8 mouse cellular contexts compared by ENCODE assay signal in the genomic region with DNA sequence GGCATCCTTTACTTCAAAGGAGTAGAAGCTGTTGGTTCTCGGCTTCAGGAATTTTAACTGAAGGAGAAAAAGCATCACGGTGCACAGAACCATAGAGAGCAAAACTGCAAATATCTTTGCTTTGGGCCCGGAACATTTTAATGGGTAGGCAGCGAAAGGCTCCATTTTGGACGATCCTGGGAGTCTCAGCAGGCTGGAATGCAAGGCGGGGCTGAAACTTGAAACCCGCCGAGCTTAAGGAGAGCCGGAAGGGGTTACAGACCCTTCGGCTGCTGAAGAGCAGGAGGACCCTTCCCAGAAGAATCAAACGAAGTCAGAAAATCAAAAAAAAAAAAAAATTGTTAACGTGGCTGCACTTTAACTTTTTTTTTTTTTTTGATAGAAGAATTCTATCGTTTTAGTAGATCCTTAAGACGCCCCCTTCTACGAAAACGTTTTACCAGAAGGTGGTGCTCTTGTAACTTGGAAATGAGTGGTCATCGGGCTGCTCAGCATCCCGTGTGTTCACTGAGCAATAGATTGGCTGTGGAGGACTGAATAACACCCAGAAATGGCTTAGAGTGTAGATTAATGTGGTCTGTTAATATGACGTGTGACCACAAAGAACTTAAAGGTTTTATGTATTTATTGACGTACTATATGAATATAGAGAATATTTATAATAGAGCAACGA. TPM values are rescaled to one million over a fixed set of nuclear protein-coding genes. Genes with fewer than 3 reads are reported as not detected.
DNase-seq lines count a peak whose midpoint lies in the region; ATAC-seq and TF ChIP-seq lines count a peak whose summit lies in the region.

TSS of gene Gpx8 (minus strand) at position 200 of the 673 bp plus-strand sequence.

- H3K4me1 ChIP-seq in cortical plate, adult 2 months (ENCODE audit: control insufficient read depth, insufficient read depth, low read length): no peaks in the 10 kb centered on the region
- peaks cover 8% of the 10 kb centered on the region; the same call in 1 of the 2 replicates for H3K4me1 ChIP-seq in intestine, embryonic 14.5 days (replicated peaks; ENCODE audit: control insufficient read depth, insufficient read depth, low read length)
- peaks cover 6% of the 10 kb centered on the region for H3K4me1 ChIP-seq in limb, embryonic 10.5 days
- peaks cover 12% of the 10 kb centered on the region for H3K4me1 ChIP-seq in midbrain, embryonic 10.5 days

- ATAC-seq in cerebellum, adult (ENCODE audit: insufficient number of reproducible peaks, low FRiP score, low TSS enrichment): 0 out of 2 replicates have a peak, but pooled peaks have one; percentile 50
- peak; percentile 89 for ATAC-seq in intestine, embryonic 14.5 days (replicated peaks; ENCODE audit: low FRiP score, low TSS enrichment, low read depth)

- no peaks in the 10 kb centered on the region for H3K27me3 ChIP-seq in intestine, embryonic 14.5 days (replicated peaks; ENCODE audit: control insufficient read depth, insufficient read depth, low read length)
- no peaks in the 10 kb centered on the region for H3K27me3 ChIP-seq in limb, embryonic 10.5 days (ENCODE audit: low read depth, poor library complexity, severe bottlenecking)
- no peaks in the 10 kb centered on the region for H3K27me3 ChIP-seq in midbrain, embryonic 10.5 days (ENCODE audit: low read depth, poor library complexity, severe bottlenecking)

- H3K36me3 ChIP-seq in intestine, embryonic 14.5 days (ENCODE audit: control insufficient read depth, insufficient read depth, low read length): peaks cover 18% of the 10 kb centered on the region
- peaks cover 32% of the 10 kb centered on the region for H3K36me3 ChIP-seq in limb, embryonic 10.5 days
- peaks cover 31% of the 10 kb centered on the region for H3K36me3 ChIP-seq in midbrain, embryonic 10.5 days

- H3K4me2 ChIP-seq in intestine, embryonic 14.5 days (ENCODE audit: low read length): peak within 1 kb of the TSS; percentile 51

- no peak within 1 kb of the TSS for H3K27ac ChIP-seq in cortical plate, adult 2 months (ENCODE audit: insufficient read depth, low read length)
- peak within 1 kb of the TSS; percentile 81 for H3K27ac ChIP-seq in intestine, embryonic 14.5 days (ENCODE audit: low read depth)
- H3K27ac ChIP-seq in limb, embryonic 10.5 days: peak within 1 kb of the TSS; percentile 89
- H3K27ac ChIP-seq in midbrain, embryonic 10.5 days (replicated peaks): peak within 1 kb of the TSS; percentile 86

- no peaks in the 10 kb centered on the region for H3K9me3 ChIP-seq in intestine, embryonic 14.5 days (ENCODE audit: control insufficient read depth, low read length)
- H3K9me3 ChIP-seq in limb, embryonic 10.5 days (replicated peaks): no peaks in the 10 kb centered on the region
- no peaks in the 10 kb centered on the region for H3K9me3 ChIP-seq in midbrain, embryonic 10.5 days (replicated peaks)

- 3% methylated on average over 21 of the region's 21 CpGs for WGBS in intestine, embryonic 14.5 days
- WGBS in limb, embryonic 10.5 days: 7% methylated on average over 21 of the region's 21 CpGs
- WGBS in midbrain, embryonic 10.5 days: 6% methylated on average over 21 of the region's 21 CpGs

- no peak for TF ChIP-seq POLR2A in cortical plate, adult 2 months (IDR thresholded peaks at IDR 0.05; ENCODE audit: extremely low read depth, insufficient read depth, low read length)

- no peak for DNase-seq in cerebellum, adult 11-12 months
- DNase-seq in gastrocnemius, postnatal 4 days (ENCODE audit: low spot score in 2 of 2): peak in 1 of 2 experiments; percentile 70
- peak; percentile 82 for DNase-seq in intestine, embryonic 14.5 days (ENCODE audit: low spot score)
- peak; percentile 79 for DNase-seq in limb, embryonic 10.5 days (ENCODE audit: low spot score)
- peak; percentile 80 for DNase-seq in midbrain, embryonic 10.5 days (ENCODE audit: low spot score)
- peak; percentile 42 for DNase-seq in skeletal muscle tissue, adult 2 months (ENCODE audit: low read depth, low spot score)

- H3K9ac ChIP-seq in intestine, embryonic 14.5 days (ENCODE audit: low read length): peak within 1 kb of the TSS; percentile 78

- peak within 1 kb of the TSS; percentile 27 for H3K4me3 ChIP-seq in cortical plate, adult 2 months (ENCODE audit: insufficient read depth, low read length)
- H3K4me3 ChIP-seq in intestine, embryonic 14.5 days (ENCODE audit: low read depth, low read length): peak within 1 kb of the TSS; percentile 61
- peak within 1 kb of the TSS; percentile 62 for H3K4me3 ChIP-seq in limb, embryonic 10.5 days
- H3K4me3 ChIP-seq in midbrain, embryonic 10.5 days: peak within 1 kb of the TSS; percentile 64

- TF ChIP-seq CTCF in cortical plate, adult 2 months (IDR thresholded peaks at IDR 0.05; ENCODE audit: extremely low read depth, insufficient read depth, low read length): peak; percentile 50

RNA-seq across cellular contexts. Expression of gene Gpx8, which starts in this region (rescaled TPM):
- 10.4 and 10.7 TPM in 2 replicates for polyA plus RNA-seq in cortical plate, adult 2 months (2012; rRNA removed)
- total RNA-seq in gastrocnemius, postnatal 4 days (2021): 10 to 100 TPM; 54.8 to 60.8 TPM
- polyA plus RNA-seq in intestine, embryonic 14.5 days (2014; fragmentation: Nextera tagmentation; extraction: Ambion mirVana): 127 and 142 TPM in 2 replicates
- 87.5 and 98.7 TPM in 2 replicates for polyA plus RNA-seq in limb, embryonic 10.5 days (2016; fragmentation: Nextera tagmentation; extraction: Ambion mirVana)
- polyA plus RNA-seq in midbrain, embryonic 10.5 days (2016; fragmentation: Nextera tagmentation; extraction: Ambion mirVana): 104 and 109 TPM in 2 replicates
